Mouse (Mus musculus) kidney, adult 2 months (tissue): ENCODE measurements around the gene Gpr87.

Experiments used
- CTCF ChIP-seq: fragments of 200-500 bp; conservative IDR thresholded peaks from 2 replicates; pipeline ENCODE4 v1.5.1; 2011; ENCODE audit warnings: low read depth, mild to moderate bottlenecking, control low read depth, low read length, moderate library complexity, mixed read lengths; ENCODE audit not compliant: insufficient read depth, insufficient read length
- POLR2A ChIP-seq: fragments of 200-500 bp; IDR thresholded peaks from one replicate; pipeline ENCODE4 v1.6.1; 2011; ENCODE audit warnings: low read depth, low read length, control low read depth

- TF ChIP-seq CTCF (no peak), POLR2A (no peak)
Observed at GRCm38 (mm10) chr3:59191674-59192073, 3.2 kb downstream of the Gpr87 start.
